Mouse (Mus musculus): ENCODE measurements at regions not wholly inside any gene's neighbourhood (a gene's known extent, or its start where the extent isn't known, plus 50 kb on each side); places are given as distances from the start of the nearest gene placed in this dataset.

DNA sequence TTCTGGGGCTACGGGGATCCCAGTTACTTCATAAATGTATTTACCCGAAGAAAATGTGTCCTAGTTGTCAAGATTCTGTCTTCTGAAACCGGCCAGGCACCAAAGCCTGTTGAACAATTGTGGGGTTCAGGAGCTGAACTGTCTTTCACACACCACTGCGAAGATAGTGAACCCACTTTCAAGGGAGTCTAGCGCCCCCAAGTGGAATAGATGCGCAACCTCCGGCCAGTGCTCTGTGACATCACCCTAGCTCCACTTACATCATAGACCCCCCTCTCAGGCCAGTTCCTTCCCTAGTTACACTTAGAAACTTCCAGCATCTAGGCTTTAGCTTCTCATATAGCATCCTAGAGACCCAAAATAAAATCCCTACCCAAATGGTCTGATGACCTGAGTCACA lies 318.1 kb downstream of the Tmem132b start:
- TF ChIP-seq USF1 (IDR thresholded peaks at IDR 0.05; ENCODE audit: low read depth, low read length) = no peak
- no peak for TF ChIP-seq CTCF (conservative IDR thresholded peaks at IDR 0.05 in 1 of 2, IDR thresholded peaks at IDR 0.05 in 1 of 2; ENCODE audit: low read depth in 2 of 2, low read length in 2 of 2)
- TF ChIP-seq EP300 (IDR thresholded peaks at IDR 0.05; ENCODE audit: low read length) = no peak
- no peak for TF ChIP-seq SMC3 (IDR thresholded peaks at IDR 0.05; ENCODE audit: low read depth, low read length)
- TF ChIP-seq JUND (conservative IDR thresholded peaks at IDR 0.05; ENCODE audit: low read depth, low read length) = no peak
- TF ChIP-seq TCF12 (IDR thresholded peaks at IDR 0.05; ENCODE audit: low read depth, low read length) = no peak
- TF ChIP-seq ZKSCAN1 (IDR thresholded peaks at IDR 0.05; ENCODE audit: borderline replicate concordance, low read depth, low read length) = no peak
- no peak for TF ChIP-seq CHD1 (IDR thresholded peaks at IDR 0.05; ENCODE audit: low read depth, low read length)
- no peak for TF ChIP-seq UBTF (IDR thresholded peaks at IDR 0.05; ENCODE audit: low read depth, low read length)
- no peak for TF ChIP-seq MXI1 (IDR thresholded peaks at IDR 0.05; ENCODE audit: low read depth, low read length)
- no peak for TF ChIP-seq ZMIZ1 (IDR thresholded peaks at IDR 0.05; ENCODE audit: low read depth, low read length)
- no peak for TF ChIP-seq ZNF384 (IDR thresholded peaks at IDR 0.05; ENCODE audit: low read depth, low read length)
- no peak for TF ChIP-seq E2F4 (IDR thresholded peaks at IDR 0.05; ENCODE audit: insufficient replicate concordance, low read depth, low read length)

Measured in CH12.LX (cell line).